Mouse (Mus musculus): ENCODE measurements at regions not wholly inside any gene's neighbourhood (a gene's known extent, or its start where the extent isn't known, plus 50 kb on each side); places are given as distances from the start of the nearest gene placed in this dataset.

- no peak for TF ChIP-seq ZC3H11A (IDR thresholded peaks at IDR 0.05; ENCODE audit: borderline replicate concordance, low read depth, low read length)
- TF ChIP-seq MAFK (IDR thresholded peaks at IDR 0.05; ENCODE audit: insufficient read depth, low read depth, low read length), result no peak
- TF ChIP-seq ZNF384 (IDR thresholded peaks at IDR 0.05; ENCODE audit: low read depth, low read length), result no peak
- TF ChIP-seq CHD2 (IDR thresholded peaks at IDR 0.05; ENCODE audit: low read depth, low read length), result no peak
- no peak for TF ChIP-seq HCFC1 (IDR thresholded peaks at IDR 0.05; ENCODE audit: borderline replicate concordance, insufficient read depth, low read length)
Measured at GRCm38 (mm10) chr4:140419720-140420412, 173.3 kb upstream of the Igsf21 start.

Data from ES-E14 (cell line).